Mouse (Mus musculus) gastrocnemius, postnatal 4 days (tissue): ENCODE data around the gene Maats1. TPM values are rescaled to one million over a fixed set of nuclear protein-coding genes. Genes with fewer than 3 reads are reported as not detected.

Source experiments
- DNase-seq, 2 experiments: peaks; one replicate each; pipeline ENCODE4 v3.0.0; 2021 to 2022; ENCODE audit warnings: low spot score in 2 of 2, mixed read lengths in 2 of 2
- total RNA-seq, 2 experiments: library from RNA; stranded (reverse); gene quantifications; 2 replicates each; pipeline ENCODE4 v1.2.3; 2021

The Maats1 gene
- total RNA-seq, 2 experiments from 2014 or later, result 0.20 TPM; not detected in 1

- peak in 1 of 2 experiments; percentile 52 for DNase-seq
Observed at GRCm38 (mm10) chr16:38370633-38371374, 28.9 kb upstream of the Maats1 start.

GRCm38 (mm10) chr16:38369992-38370484 is 28.1 kb upstream of the Maats1 start:
- DNase-seq, result no peak

- DNase-seq, result no peak
Observed at GRCm38 (mm10) chr16:38369431-38369830, 27.5 kb upstream of the Maats1 start.

- DNase-seq, result no peak
Observed at GRCm38 (mm10) chr16:38369000-38369399, 27.1 kb upstream of the Maats1 start.

GRCm38 (mm10) chr16:38368336-38368735 is 26.4 kb upstream of the Maats1 start:
- DNase-seq, result no peak

GRCm38 (mm10) chr16:38366231-38366630 is 24.3 kb upstream of the Maats1 start:
- no peak for DNase-seq

GRCm38 (mm10) chr16:38365390-38365789 is 23.4 kb upstream of the Maats1 start:
- DNase-seq, result no peak

- DNase-seq, result no peak
Observed at GRCm38 (mm10) chr16:38363657-38364056, 21.7 kb upstream of the Maats1 start.

- DNase-seq, result no peak
Observed at GRCm38 (mm10) chr16:38363256-38363595, 21.3 kb upstream of the Maats1 start.

GRCm38 (mm10) chr16:38362493-38363255 is 20.7 kb upstream of the Maats1 start:
- DNase-seq, result no peak

- no peak for DNase-seq
Observed at GRCm38 (mm10) chr16:38361933-38362332, 20.0 kb upstream of the Maats1 start, which contains the start of gene Popdc2. Gene Popdc2 (plus strand): TSS chr16:38362209.

GRCm38 (mm10) chr16:38360317-38360716 is 18.4 kb upstream of the Maats1 start:
- DNase-seq, result no peak

GRCm38 (mm10) chr16:38359857-38360256 is 17.9 kb upstream of the Maats1 start:
- no peak for DNase-seq

GRCm38 (mm10) chr16:38359241-38359640 is 17.3 kb upstream of the Maats1 start:
- DNase-seq, result no peak

- DNase-seq, result no peak
Observed at GRCm38 (mm10) chr16:38358256-38358812, 16.4 kb upstream of the Maats1 start.

GRCm38 (mm10) chr16:38354185-38354913 is 12.4 kb upstream of the Maats1 start:
- DNase-seq, result no peak

- DNase-seq, result no peak
Observed at GRCm38 (mm10) chr16:38353642-38354041, 11.7 kb upstream of the Maats1 start.

GRCm38 (mm10) chr16:38352851-38353250 is 10.9 kb upstream of the Maats1 start:
- DNase-seq, result no peak

GRCm38 (mm10) chr16:38352031-38352430 is 10.1 kb upstream of the Maats1 start:
- no peak for DNase-seq

GRCm38 (mm10) chr16:38350939-38351338 is 9.0 kb upstream of the Maats1 start:
- no peak for DNase-seq

- DNase-seq, result no peak
Observed at GRCm38 (mm10) chr16:38350361-38350855, 8.5 kb upstream of the Maats1 start.
